Mouse (Mus musculus) adrenal gland, postnatal 36 days (tissue): Measurements from ENCODE around the gene Pgr. TPM values are rescaled to one million over a fixed set of nuclear protein-coding genes. Genes with fewer than 3 reads are reported as not detected.

ENCODE experiments used
- DNase-seq, 2 experiments: peaks; one replicate each; pipeline ENCODE4 v3.0.0; 2021; ENCODE audit warnings: mixed read lengths in 1 of 2
- long read RNA-seq, 2 experiments: library from polyadenylated mRNA; stranded (forward); transcript quantifications; one replicate each; pipeline ENCODE4 v2.0.0; 2021; ENCODE audit warnings: borderline sequencing depth in 2 of 2
- total RNA-seq, 2 experiments: library from RNA; stranded (reverse); gene quantifications; 2 replicates each; pipeline ENCODE4 v1.2.3; 2021

Gene Pgr
- under 1 TPM; 0.07 to 0.13 TPM for total RNA-seq
- long read RNA-seq, experiment 1 = 0 reads
- long read RNA-seq, experiment 2 = 0 reads

- peak; percentile 5 to 9 for DNase-seq
Observed at GRCm38 (mm10) chr9:8899616-8900202, at the start of gene Pgr. Gene Pgr, plus strand, starts transcription at chr9:8899833.

- no peak for DNase-seq
Observed at GRCm38 (mm10) chr9:8857455-8857854, 42.2 kb upstream of the Pgr start.

- DNase-seq = no peak
Observed at GRCm38 (mm10) chr9:8868511-8868910, 31.1 kb upstream of the Pgr start.

GRCm38 (mm10) chr9:8895205-8895604 is 4.4 kb upstream of the Pgr start:
- no peak for DNase-seq

- peak; percentile 4 to 6 for DNase-seq
Observed at GRCm38 (mm10) chr9:8900203-8901012, 775 bp downstream of the Pgr start.

GRCm38 (mm10) chr9:8901013-8901646 is 1.5 kb downstream of the Pgr start:
- peak; percentile 17 to 20 for DNase-seq

- DNase-seq = peak; percentile 22 to 25
Observed at GRCm38 (mm10) chr9:8901647-8902131, 2.1 kb downstream of the Pgr start.

GRCm38 (mm10) chr9:8902277-8902676 is 2.6 kb downstream of the Pgr start:
- DNase-seq = no peak

GRCm38 (mm10) chr9:8927561-8927960 is 27.9 kb downstream of the Pgr start:
- DNase-seq = no peak

- DNase-seq = no peak
Observed at GRCm38 (mm10) chr9:8937753-8938152, 38.1 kb downstream of the Pgr start.

- no peak for DNase-seq
Observed at GRCm38 (mm10) chr9:8953306-8953705, 53.7 kb downstream of the Pgr start.

- DNase-seq = peak; percentile 49 to 57
Observed at GRCm38 (mm10) chr9:8964512-8965133, 65.0 kb downstream of the Pgr start.

- no peak for DNase-seq
Observed at GRCm38 (mm10) chr9:8970240-8970639, 70.6 kb downstream of the Pgr start.

- DNase-seq = no peak
Observed at GRCm38 (mm10) chr9:8971491-8971890, 71.9 kb downstream of the Pgr start, which contains the start of gene Gm16485. Gene Gm16485, plus strand, starts transcription at chr9:8971791.

- DNase-seq = no peak
Observed at GRCm38 (mm10) chr9:8977775-8978174, 78.1 kb downstream of the Pgr start.

GRCm38 (mm10) chr9:8982315-8982714 is 82.7 kb downstream of the Pgr start:
- DNase-seq = no peak

- no peak for DNase-seq
Observed at GRCm38 (mm10) chr9:8996494-8996893, 96.9 kb downstream of the Pgr start.

- DNase-seq = no peak
Observed at GRCm38 (mm10) chr9:9001170-9001569, 101.5 kb downstream of the Pgr start.

- DNase-seq = no peak
Observed at GRCm38 (mm10) chr9:9015108-9015507, 115.5 kb downstream of the Pgr start.
